Mouse (Mus musculus) B cell, adult 2 months (primary cell): ENCODE results near the gene Zfp658.

Experiments used
- DNase-seq, 2 experiments: peaks; one replicate each; pipeline ENCODE4 v3.0.0; 2022

Zfp658 gene

DNA sequence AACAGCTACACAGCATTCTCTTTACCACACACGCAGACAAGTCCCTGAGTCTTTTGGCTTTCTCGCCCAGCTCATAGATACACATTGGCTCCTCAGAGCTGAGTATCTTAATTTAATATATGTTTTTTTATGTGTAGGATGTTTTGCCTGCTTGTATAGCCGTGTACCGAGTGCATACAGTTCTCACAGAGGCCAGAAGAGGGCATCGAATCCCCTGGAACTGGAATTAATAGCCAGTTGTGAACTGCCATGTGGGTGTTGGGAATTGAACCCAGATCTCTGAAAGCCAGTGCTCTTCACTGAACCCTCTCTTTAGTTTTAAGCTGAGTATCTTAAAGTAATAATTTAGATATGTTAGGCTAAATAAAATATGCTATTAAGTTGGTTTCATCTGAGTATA, 22.7 kb downstream of the Zfp658 start:
- DNase-seq: peak; percentile 21 to 30

DNA sequence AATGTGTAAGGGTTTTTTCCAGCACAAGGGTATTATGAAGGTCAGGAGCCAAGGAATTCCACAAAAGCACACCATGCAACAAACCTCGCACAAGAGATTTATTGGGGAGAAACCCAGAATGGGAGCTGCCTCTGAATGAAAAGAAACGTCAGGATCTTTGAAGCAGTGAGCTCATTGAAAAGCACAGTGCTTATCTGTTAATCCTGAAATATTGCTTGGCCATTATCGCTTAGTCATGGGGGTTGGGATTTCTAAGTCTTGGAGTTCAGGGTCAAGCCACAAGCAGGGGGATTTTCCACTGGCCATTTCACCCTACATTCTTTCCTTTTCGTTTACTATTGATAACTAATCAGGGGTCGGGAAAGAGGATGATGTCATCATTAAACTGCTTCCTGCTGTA, 39.8 kb downstream of the Zfp658 start:
- DNase-seq: no peak

DNA sequence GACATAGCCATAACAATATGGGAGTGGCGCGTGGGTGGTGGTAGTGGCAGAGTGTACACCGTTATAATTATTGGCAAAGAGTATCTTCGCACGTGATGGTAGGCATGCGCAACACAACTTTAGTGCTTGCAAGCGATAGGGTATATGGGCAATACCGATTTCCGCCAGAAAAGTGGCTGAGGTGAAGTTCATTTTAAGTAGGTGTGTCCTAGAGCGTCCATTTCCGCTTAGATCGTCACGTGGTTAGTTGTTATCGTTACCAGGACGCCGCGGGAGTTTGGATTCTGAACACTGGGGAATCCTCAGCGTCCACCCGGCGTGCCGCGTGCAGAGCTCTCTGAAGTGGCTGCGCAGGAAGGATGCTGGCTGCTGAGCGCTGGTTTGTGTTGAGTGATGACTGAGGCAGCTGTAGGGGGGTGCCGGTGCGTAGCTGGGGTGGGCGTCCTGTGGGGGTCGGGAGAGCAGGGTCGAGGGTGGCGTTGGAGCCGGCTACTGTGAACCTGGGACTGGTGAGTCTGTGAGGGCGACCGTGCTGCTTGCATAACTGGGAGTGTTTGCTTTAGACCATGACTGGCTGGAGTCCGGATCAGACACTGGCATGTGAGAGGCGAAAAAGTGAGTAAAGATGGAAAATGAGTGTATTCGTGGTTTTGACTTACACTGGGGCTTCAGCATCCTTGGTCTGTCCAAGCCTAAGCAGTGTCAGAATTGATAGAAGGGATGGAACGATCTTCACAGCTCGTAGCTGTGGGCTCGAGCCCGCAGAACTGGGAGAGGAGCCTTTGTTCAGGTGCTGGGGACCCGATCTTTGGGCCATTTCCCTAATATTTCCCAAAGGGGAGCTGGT, 45.1 kb downstream of the Zfp658 start, which contains the start of gene Zfp819:
Gene Zfp819, plus strand, starts transcription at position 274 of the 847 bp plus-strand sequence.
- peak; percentile 7 to 25 for DNase-seq

DNA sequence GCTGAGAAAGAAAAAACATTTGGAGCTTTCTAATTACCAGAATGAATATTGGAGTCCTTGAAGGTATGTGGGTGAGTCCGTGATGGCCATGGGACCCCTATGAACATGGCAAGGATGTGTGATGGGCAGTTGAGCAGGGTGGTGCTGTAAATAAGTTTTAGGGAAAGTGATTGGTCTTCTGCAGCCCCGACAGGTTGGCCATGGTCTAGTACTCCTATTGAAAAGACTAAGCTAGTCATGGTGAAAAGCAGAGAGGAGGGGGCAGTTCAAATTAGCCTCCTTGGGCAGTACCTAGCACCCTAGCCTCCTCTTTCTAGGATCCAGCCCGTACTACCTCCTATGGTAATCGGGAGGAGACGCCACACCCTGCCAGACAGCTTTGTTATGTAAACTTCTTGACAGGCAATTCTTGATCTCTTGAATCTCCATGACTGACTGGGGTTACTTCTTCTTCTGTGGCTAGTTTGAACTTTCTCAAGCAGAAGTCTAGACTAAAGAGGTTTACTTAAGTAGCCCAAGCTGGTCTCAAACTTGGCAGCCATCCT, 45.8 kb downstream of the Zfp658 start:
- DNase-seq: no peak

DNA sequence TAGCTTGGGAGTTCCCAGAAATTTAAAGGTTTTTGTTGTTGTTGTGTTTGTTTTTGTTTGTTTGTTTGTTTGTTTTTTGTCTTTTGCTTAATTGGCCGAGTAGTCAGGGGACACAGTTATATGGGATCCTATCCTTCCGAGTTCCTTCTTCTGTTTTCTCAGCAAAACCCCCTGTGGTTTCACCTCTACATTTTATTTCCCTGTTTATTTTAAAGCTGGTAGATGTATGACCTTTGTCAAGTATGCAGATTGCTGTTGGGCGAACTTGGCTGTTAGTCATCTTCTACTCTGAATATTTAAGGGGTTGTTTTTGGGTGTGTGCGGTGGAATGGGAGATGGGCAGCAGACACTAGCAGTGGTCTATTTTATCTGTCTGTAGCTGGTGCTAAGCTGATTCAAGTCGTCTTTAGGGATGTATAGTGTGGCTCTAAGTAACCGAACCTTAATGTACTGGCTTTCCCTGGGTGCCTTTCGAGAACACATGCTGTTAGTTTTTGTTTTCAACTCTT, 46.3 kb downstream of the Zfp658 start:
- DNase-seq: no peak

DNA sequence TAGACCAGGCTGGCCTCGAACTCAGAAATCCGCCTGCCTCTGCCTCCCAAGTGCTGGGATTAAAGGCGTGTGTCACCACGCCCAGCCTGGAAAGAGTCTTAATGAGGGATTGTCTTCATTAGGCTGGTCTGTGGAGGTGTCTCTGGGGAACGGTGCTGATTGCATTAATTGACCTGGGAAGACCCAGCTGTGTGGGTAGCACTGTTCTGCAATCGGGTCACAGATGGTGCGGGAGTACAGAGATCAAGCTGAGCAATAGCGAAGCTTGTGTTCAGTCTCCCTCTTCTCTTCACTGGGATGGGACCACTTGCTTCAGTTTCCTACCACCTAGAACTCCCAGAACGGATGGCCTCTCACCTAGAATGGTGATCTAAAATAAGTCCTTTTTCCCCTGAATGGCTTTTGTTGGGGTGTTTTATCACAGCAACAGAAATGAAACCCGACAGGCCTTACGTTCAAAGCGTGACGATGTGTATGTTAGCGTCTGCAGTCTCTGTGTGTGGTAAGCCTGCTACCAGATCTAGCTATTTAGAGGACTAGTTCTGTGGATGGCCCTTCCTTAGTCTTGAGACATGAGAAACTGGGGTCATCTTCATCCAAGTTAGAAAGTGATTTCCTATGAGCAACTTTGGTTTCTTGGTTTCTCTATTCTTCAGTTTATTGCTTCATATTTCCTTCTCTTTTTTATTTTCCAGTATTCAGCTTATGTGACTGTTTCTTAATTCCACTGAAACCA, 51.9 kb downstream of the Zfp658 start:
- no peak for DNase-seq

DNA sequence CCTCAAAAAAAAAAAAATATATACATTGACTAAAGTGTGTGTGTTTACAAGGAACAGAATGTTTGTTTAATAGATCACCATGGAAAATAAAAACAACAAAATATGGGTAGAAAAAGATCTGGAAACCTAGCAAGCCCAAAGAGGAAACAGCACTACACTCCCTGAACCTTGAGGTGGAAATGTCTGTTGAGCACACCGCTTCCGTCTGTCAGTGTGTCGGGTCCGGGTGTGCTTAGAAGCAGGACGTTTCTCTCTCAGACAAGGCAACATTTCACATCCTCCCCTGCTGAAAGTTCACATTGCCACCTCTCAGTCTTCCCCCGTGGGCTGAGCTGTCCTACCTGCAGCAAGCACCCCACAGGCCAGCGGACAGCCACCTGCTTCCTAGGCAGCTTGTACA, 60.9 kb downstream of the Zfp658 start:
- no peak for DNase-seq

DNA sequence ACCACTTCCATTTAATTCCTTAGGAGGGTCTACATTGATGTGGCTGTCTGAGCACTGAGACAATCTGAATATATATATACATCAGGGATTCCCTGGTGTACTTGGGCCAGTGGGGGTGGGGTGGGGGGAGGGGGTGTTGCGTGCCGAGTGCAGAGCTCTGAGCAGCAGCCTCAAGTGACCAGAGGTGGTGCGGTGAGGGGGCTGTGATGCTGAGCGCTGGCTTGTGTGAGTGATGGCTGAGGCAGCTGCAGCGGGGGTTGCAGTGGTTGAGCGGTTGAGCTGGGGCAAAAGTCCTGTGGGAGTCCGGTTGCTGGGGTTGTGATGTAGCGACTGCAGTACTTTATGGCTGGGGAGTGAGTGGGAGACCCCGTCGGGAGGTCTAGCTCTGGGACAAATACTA, 61.8 kb downstream of the Zfp658 start:
- DNase-seq: no peak
